Mouse (Mus musculus) heart, embryonic 10.5 days (tissue): ENCODE measurements at regions not wholly inside any gene's neighbourhood (a gene's known extent, or its start where the extent isn't known, plus 50 kb on each side); places are given as distances from the start of the nearest gene placed in this dataset.

ENCODE experiments used
- DNase-seq: peaks from one replicate; pipeline ENCODE4 v3.0.0-alpha.2; 2017; ENCODE audit warnings: low spot score
- H3K27ac ChIP-seq: fragments of 300-500 bp; sonication (generic); 2 replicates; pipeline ENCODE4 v1.5.1; 2016; ENCODE audit warnings: mild to moderate bottlenecking
- H3K27me3 ChIP-seq: fragments of 300-500 bp; sonication (generic); 2 replicates; pipeline ENCODE4 v1.6.1; 2016; ENCODE audit warnings: mild to moderate bottlenecking; ENCODE audit not compliant: poor library complexity, insufficient read depth, severe bottlenecking
- H3K36me3 ChIP-seq: fragments of 300-500 bp; sonication (generic); 2 replicates; pipeline ENCODE4 v1.6.1; 2016; ENCODE audit warnings: mild to moderate bottlenecking, moderate library complexity
- H3K4me1 ChIP-seq: fragments of 300-500 bp; sonication (generic); 2 replicates; pipeline ENCODE4 v1.6.1; 2016; ENCODE audit warnings: mild to moderate bottlenecking
- H3K4me3 ChIP-seq: fragments of 300-500 bp; sonication (generic); 2 replicates; pipeline ENCODE4 v1.5.1; 2016; ENCODE audit warnings: mild to moderate bottlenecking, moderate library complexity
- H3K9me3 ChIP-seq: fragments of 300-500 bp; sonication (generic); 2 replicates; pipeline ENCODE4 v1.6.1; 2016; ENCODE audit warnings: mild to moderate bottlenecking, moderate library complexity
- WGBS: fragments of 180-500 bp; shearing (Covaris S2); methylation state at CpG from one replicate; pipeline ENCODE4 v1.1.7; 2016; 5-methylcytosine and 5-hydroxymethylcytosine counted together

DNA sequence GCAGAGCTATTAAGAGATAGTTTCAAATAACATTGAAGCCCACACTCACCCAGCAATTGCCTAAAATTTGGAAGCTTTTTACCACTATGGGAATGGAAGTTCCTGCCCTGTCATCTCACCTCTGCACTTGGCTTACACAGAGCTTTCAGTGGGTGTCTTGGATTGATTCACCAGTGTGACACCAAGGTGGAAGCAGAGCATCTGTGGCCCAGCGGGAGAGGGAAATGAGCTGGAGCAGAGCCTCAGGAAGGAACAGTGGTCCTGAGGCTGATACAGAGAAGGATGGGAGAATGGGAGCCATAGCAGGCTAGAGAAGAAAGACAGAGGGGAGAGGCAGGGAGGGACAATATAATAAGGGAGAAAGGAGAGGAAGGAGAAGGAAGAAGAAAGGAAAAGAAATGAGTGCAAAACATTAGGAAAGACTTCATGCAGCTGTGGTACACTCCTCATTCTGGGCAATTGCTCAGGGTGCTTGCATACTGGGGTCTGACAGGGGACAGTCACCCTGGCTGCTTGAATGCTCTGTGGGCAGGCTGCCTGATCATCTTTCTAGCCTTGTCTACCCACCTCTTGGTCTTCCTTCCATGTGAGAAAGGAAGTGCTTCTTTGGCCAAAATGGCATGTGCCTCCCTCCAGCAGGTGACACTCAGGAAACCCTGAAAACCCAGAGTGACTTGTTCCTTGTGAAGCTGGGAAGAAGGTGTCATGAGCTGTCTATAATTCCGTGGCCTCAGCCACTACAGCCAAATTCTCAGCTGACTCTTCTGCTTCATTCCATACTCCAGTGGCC lies 240.3 kb downstream of the Gm7361 start:
- 67% methylated on average over 2 of the region's 2 CpGs for WGBS
- Histone ChIP-seq H3K27me3 (no peaks in the 10 kb centered on the region), H3K4me1 (no peaks in the 10 kb centered on the region), H3K27ac (no peak overlapping the region), H3K9me3 (no peaks in the 10 kb centered on the region), H3K36me3 (no peaks in the 10 kb centered on the region), H3K4me3 (no peak overlapping the region)
- no peak for DNase-seq

DNA sequence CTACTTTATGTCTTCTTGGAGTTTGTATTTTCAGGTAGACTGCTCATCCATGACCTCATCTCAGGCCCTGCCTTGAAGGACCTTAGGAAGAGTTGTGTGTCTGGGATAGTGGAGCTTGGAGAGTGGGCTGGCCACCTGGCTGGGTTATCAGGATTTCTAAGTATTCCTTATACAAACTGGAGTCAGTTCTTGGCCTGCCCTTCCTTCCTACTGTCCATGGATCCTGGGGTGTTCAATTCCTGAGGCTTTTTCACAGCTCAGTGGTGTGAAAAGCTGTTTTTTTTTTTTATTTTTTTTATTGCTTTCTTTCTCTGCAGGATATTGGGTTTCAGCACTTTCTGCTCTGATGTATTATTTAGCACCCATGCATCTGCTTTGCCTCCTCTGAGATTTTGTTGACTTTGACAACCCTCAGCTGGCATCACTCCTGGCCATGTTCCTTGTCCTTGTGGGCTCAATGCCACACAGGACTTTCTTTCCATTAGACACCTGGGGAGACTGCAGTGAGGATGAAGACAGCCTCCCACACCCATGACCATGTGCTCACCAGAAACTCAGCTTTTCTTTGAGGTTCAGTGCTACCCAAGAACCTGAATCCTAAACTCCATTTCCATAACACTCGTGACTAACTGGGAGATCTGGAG lies 252.2 kb downstream of the Gm7361 start:
- Histone ChIP-seq H3K4me3 (no peak overlapping the region), H3K27ac (no peak overlapping the region), H3K9me3 (no peaks in the 10 kb centered on the region), H3K4me1 (no peaks in the 10 kb centered on the region), H3K36me3 (no peaks in the 10 kb centered on the region), H3K27me3 (no peaks in the 10 kb centered on the region)
- WGBS = 58% methylated on average over 1 of the region's 1 CpGs
- DNase-seq = peak; percentile 25

DNA sequence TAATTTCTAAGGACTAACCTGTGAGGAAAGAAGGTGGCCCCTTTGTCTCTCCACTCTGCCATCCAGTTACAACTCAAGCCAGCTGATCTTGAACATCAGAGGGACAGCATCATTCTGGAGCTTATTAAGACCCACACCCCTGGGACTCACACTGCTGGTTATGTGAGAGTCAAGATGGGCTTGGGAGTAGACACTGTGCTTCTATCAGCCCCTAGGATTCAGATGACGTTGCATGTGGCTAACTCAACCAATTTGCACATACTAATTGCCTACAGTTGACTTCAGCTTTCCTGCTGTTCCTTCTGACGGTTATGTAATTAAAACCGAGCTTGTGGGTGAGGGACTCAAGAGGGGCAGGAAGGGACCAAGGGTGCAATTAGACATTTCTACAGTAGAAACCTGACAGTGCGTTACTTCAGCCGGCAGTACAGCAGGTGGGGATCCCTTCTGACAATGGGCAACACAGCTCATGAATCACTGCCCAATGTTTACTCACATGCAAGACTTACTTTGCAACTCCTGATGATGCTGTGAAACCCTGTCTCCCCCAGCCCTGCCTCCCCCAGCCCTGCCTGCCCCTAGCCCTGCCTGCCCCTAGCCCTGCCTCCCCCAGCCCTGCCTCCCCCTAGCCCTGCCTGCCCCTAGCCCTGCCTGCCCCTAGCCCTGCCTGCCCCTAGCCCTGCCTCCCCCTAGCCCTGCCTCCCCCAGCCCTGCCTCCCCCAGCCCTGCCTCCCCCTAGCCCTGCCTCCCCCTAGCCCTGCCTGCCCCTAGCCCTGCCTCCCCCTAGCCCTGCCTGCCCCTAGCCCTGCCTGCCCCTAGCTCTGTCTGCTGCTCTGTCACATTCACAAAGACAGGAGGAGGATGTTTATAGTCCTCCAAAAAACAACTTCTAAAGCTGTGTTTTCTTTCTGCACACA lies 255.8 kb downstream of the Gm7361 start:
- no peaks in the 10 kb centered on the region for H3K36me3 ChIP-seq
- H3K9me3 ChIP-seq = no peaks in the 10 kb centered on the region
- no peak overlapping the region for H3K4me3 ChIP-seq
- H3K4me1 ChIP-seq = no peaks in the 10 kb centered on the region
- no peaks in the 10 kb centered on the region for H3K27me3 ChIP-seq
- peak; percentile 35 for DNase-seq
- no peak overlapping the region for H3K27ac ChIP-seq
- 27% methylated on average over 5 of the region's 5 CpGs for WGBS

DNA sequence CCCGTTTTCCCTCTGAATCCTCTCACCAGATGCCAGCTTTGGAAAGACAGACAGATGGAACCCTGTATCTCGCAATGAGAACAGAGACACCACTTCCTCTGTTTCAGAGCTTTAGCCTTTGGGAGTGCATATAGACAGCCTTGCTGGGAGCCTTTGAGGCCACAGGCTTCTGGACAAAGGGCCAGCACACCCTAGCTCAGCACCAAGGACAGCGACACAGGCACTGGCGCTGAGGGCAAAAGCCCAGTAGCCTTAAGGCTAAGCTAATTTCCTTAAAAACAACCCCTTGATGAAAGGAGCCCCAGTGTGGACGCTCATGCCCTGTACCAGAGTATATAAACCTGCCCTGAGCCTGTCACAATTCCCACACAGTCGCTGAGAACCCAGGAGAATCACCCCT lies 278.1 kb downstream of the Gm7361 start:
- no peak overlapping the region for H3K27ac ChIP-seq
- peak; percentile 82 for DNase-seq
- H3K9me3 ChIP-seq = no peaks in the 10 kb centered on the region
- WGBS = 30% methylated on average over 6 of the region's 6 CpGs
- no peaks in the 10 kb centered on the region for H3K36me3 ChIP-seq
- H3K4me3 ChIP-seq = no peak overlapping the region
- no peaks in the 10 kb centered on the region for H3K4me1 ChIP-seq
- H3K27me3 ChIP-seq = no peaks in the 10 kb centered on the region

DNA sequence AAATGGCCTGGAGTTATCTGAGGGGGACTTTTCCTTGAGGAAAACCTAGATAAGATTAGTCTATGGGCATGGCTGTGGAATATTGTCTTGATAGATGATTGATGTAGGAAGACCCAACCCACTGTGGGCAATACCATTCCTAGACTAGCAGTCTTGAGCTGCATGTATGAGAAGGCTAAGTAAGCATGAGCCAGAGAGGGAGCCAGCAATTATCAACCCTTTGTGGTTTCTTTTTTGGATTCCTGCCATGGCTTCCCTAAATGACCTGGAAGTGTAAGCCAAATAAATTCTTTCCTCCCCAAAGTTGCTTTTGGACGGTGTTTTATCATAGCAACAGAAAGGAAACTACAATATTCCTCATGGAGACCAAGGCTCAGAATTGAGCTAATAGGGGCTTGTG lies 253.7 kb upstream of the Dpp6 start:
- H3K4me1 ChIP-seq = no peaks in the 10 kb centered on the region

DNA sequence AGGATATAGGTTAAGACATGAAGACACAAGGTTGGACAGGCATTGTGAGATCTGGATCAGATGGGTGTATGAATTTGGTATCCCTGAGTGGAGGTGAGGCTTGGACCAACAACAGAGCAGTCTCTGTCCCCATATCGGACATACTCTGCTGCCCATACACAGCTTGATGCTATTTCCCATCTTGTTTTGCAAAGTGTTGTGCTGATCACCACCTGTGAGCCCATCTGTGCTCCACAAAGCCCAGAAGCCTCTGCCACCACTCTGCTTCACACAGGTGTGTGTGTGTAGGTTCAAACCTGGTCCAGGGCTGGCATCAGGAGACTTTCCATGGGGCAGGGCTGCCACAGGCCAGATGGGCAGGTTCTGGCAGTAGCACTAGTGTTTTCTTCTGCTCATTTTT lies 252.9 kb upstream of the Dpp6 start:
- 0 out of 2 replicates have a peak, but pooled peaks cover 3% of the 10 kb centered on the region for H3K9me3 ChIP-seq
- no peaks in the 10 kb centered on the region for H3K27me3 ChIP-seq
- no peak for DNase-seq
- no peak overlapping the region for H3K4me3 ChIP-seq
- H3K4me1 ChIP-seq = no peaks in the 10 kb centered on the region
- H3K27ac ChIP-seq = no peak overlapping the region
- H3K36me3 ChIP-seq = no peaks in the 10 kb centered on the region
- 79% methylated on average over 1 of the region's 1 CpGs for WGBS

More for the DNA sequence above, 253.7 kb upstream of the Dpp6 start:
- Histone ChIP-seq H3K4me3 (no peak overlapping the region), H3K27ac (no peak overlapping the region), H3K36me3 (no peaks in the 10 kb centered on the region), H3K9me3 (0 out of 2 replicates have a peak, but pooled peaks cover 3% of the 10 kb centered on the region), H3K27me3 (no peaks in the 10 kb centered on the region)
- DNase-seq = no peak
- 67% methylated on average over 1 of the region's 1 CpGs for WGBS

DNA sequence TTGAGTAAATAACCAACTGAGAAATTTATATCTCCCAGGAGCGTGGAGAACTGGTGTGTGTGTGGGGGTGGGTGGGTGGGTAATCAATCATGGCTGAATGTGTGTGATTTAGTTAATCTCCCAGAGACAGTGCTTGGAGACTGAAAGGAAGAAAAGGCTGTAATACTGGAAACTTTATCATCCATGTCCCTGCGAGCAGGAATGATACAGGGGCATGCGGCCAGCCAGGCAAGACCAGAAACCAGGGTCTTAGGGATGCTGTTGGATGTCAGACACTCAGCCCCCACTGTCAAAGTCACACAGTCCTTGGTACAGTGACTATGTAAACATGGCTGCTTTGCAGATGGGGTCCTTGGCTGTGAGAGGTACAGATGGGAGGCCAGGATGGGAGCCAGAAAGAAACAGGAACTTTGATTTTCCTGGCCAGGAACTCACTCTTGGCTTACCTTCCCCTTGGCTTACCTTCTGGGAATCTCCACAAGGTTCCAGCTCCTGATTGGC lies 244.3 kb upstream of the Dpp6 start:
- Histone ChIP-seq H3K4me3 (no peak overlapping the region), H3K27me3 (no peaks in the 10 kb centered on the region), H3K9me3 (no peaks in the 10 kb centered on the region), H3K27ac (no peak overlapping the region), H3K4me1 (no peaks in the 10 kb centered on the region), H3K36me3 (no peaks in the 10 kb centered on the region)
- WGBS = 86% methylated on average over 3 of the region's 3 CpGs
- no peak for DNase-seq

DNA sequence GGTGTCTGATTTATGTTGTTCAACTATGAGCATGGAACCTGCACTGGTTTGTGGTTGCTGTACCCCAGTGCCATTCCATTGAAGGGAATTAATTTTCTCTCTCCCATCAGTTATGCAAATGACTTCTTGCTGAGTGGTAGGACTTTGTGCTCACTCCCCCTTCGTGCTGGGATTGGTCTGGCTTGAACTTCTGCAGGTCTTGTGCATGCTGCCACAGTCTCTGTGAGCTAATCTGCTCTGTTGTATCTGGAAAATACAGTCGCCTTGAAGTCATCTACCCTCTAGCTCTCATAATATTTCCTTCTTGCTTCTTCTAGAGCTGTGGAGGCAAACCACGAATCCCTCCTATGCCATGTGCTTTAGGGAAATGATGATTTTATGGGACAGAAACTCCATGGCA lies 243.6 kb upstream of the Dpp6 start:
- Histone ChIP-seq H3K4me3 (no peak overlapping the region), H3K27me3 (no peaks in the 10 kb centered on the region), H3K4me1 (no peaks in the 10 kb centered on the region), H3K9me3 (no peaks in the 10 kb centered on the region), H3K36me3 (no peaks in the 10 kb centered on the region), H3K27ac (no peak overlapping the region)
- WGBS = 72% methylated on average over 3 of the region's 3 CpGs
- DNase-seq = no peak

DNA sequence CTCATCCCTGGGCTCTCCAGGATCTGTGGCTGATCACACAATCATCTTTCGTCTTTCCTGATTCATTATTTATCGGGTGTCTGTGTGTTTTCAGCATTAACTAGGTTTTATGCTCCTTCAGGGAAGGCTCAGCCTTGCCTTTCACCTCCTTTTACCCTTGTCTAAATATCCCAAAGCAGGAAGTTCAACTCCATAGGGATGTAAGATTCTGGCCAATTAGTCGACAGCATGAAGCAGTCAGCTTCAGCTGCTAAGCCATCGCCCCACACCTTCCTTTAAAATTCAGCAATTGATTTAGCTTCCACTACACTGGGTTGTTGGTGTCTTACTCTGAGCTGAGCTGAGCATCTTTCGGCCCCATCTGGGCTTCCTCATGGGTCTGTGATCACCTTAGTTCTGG lies 230.9 kb upstream of the Dpp6 start:
- DNase-seq = no peak
- Histone ChIP-seq H3K36me3 (no peaks in the 10 kb centered on the region), H3K4me1 (no peaks in the 10 kb centered on the region), H3K27ac (no peak overlapping the region), H3K9me3 (no peaks in the 10 kb centered on the region), H3K4me3 (no peak overlapping the region), H3K27me3 (no peaks in the 10 kb centered on the region)
- WGBS = 82% methylated on average over 5 of the region's 5 CpGs

DNA sequence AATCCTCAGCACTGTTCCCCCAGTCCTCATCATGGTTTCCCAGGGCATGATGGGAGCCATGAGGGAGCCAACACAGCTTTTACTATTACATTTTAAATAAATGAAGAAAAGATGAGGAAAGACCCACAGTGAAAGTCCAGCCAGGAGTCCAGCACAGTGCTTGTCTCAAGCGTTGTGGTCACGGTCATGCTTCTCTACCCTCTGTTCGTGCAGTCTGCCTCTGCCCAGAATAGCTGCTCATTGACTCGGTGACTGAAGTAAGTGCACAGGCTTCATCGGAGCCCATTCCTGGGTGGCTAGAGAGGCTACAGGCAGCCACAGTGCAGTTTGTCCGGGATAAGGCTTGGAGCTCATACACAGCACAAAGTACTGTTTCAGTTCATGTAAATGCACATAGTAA lies 226.1 kb upstream of the Dpp6 start:
- Histone ChIP-seq H3K9me3 (no peaks in the 10 kb centered on the region), H3K27ac (no peak overlapping the region), H3K4me1 (no peaks in the 10 kb centered on the region), H3K36me3 (no peaks in the 10 kb centered on the region), H3K4me3 (no peak overlapping the region), H3K27me3 (no peaks in the 10 kb centered on the region)
- DNase-seq = no peak
- WGBS = 70% methylated on average over 6 of the region's 6 CpGs

DNA sequence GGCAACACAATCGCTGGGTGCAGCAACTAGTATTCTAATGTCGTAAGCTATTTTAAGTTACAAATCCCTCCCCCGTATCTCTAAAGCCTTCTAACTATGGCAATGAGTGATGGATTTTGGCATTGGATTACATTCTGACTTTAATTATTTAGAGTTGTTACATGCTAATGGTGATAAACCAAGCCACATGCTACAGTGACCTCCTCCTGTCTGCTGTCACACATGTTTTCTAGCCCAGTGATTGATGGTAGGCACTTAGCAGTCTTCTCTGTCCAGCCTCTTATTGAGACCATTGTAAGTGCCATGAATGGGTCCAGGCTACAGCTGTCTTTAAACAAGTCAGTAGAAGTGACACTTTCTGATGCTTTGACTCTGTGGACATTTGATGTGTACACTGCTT lies 224.7 kb upstream of the Dpp6 start:
- no peaks in the 10 kb centered on the region for H3K4me1 ChIP-seq
- no peak overlapping the region for H3K27ac ChIP-seq
- no peak overlapping the region for H3K4me3 ChIP-seq
- no peaks in the 10 kb centered on the region for H3K27me3 ChIP-seq
- no peaks in the 10 kb centered on the region for H3K9me3 ChIP-seq
- WGBS = 75% methylated on average over 3 of the region's 3 CpGs
- H3K36me3 ChIP-seq = no peaks in the 10 kb centered on the region
- no peak for DNase-seq

DNA sequence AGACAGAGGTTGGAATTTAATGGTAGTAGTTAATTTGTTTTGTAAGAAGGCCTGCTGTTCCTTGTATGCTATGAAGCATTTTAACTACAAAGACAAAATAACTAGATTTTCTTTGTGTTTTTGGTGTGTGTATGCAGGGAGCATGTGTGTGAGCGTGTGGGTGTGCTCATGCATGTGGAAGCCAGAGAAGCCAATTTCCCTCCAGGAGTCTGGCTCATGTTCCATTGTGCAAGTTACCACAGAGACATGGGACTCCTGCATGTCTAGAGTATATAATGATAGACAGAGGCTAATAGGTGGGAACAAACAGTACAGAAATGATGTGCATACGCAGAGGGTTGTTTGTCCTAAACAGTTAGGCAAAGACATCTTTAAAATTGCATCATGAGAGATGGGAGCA lies 219.0 kb upstream of the Dpp6 start:
- 77% methylated on average over 2 of the region's 2 CpGs for WGBS
- no peak overlapping the region for H3K4me3 ChIP-seq
- no peak for DNase-seq

DNA sequence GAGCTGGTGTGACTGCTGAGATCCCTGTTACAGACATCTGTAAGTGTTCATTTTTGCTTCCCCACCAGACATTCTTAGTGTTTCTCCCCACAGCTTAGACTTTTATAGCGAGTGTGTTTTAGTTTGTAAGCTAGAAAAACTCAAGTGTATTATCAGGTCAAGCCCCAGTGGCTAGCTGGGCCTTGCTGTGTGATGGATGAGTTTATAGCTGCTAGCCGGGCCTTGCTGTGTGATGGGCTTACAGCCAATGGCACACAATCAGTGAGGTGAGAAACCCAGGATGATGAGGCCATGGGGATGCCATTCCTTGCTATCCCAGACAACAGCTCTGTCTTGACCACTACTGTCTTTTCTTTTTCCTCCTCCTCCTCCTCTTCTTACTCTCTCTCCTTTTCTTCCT lies 197.7 kb upstream of the Dpp6 start:
- no peak for DNase-seq
- WGBS = 53% methylated on average over 2 of the region's 2 CpGs
- Histone ChIP-seq H3K9me3 (no peaks in the 10 kb centered on the region), H3K27ac (no peak overlapping the region), H3K4me1 (no peaks in the 10 kb centered on the region), H3K27me3 (no peaks in the 10 kb centered on the region), H3K36me3 (no peaks in the 10 kb centered on the region), H3K4me3 (no peak overlapping the region)

More for the DNA sequence above, 219.0 kb upstream of the Dpp6 start:
- Histone ChIP-seq H3K27ac (no peak overlapping the region), H3K36me3 (no peaks in the 10 kb centered on the region), H3K27me3 (no peaks in the 10 kb centered on the region), H3K4me1 (no peaks in the 10 kb centered on the region), H3K9me3 (no peaks in the 10 kb centered on the region)
